Mouse (Mus musculus) megakaryocyte-erythroid progenitor cell, adult 5-6 weeks (primary cell): ENCODE measurements around the gene Vinac1. TPM values are rescaled to one million over a fixed set of nuclear protein-coding genes. Genes with fewer than 3 reads are reported as not detected.
A peak's percentile ranks its signal among the peaks of the same experiment; 100 is the strongest.
"Not testable (repeated sequence)": the region's sequence is repeated elsewhere in the genome, so short reads cannot be mapped to it uniquely, and the experiment has no call there.

Experiments
- ATAC-seq: replicated peaks from 2 replicates; pipeline ENCODE4 v1.8.0; 2016; ENCODE audit warnings: mild to moderate bottlenecking, inconsistent platforms; ENCODE audit not compliant: severe bottlenecking, poor library complexity, low FRiP score, low TSS enrichment
- total RNA-seq, 2 experiments: library from RNA; stranded (forward) in 1 of 2; stranded (reverse) in 1 of 2; fragments of 200-1000, 215-1000 nt in 1 of 2; fragments of >200 nt in 1 of 2; fragmentation: Nextera tagmentation in 1 of 2; gene quantifications; 2 replicates each; pipeline ENCODE4 v1.2.3; 2014 to 2017

The Vinac1 gene
- total RNA-seq, 2 experiments from 2014 or later, result not detected

- no peak for ATAC-seq
Measured at GRCm38 (mm10) chr2:129046172-129046845, 1.7 kb downstream of the Vinac1 start.

DNA sequence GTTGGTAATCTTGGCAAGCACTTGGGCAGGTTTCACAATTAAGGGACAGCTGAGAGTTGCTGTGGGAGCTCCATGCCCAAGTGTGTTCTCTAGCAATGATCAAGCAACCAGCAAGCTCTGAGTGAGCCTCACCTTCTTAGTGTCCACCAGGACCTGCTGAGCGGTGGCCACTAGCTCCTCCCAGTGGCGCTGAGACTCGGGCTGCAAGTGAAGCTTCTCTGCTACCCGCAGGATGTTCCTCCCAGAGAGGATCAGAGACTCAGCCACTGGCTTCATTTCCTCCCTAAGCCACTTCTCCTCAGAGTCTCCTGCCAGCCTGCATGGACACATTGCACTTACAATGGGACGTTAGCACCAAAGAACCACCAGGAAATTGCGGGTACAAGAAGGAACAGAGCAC, 7.4 kb downstream of the Vinac1 start:
- ATAC-seq, result no peak

DNA sequence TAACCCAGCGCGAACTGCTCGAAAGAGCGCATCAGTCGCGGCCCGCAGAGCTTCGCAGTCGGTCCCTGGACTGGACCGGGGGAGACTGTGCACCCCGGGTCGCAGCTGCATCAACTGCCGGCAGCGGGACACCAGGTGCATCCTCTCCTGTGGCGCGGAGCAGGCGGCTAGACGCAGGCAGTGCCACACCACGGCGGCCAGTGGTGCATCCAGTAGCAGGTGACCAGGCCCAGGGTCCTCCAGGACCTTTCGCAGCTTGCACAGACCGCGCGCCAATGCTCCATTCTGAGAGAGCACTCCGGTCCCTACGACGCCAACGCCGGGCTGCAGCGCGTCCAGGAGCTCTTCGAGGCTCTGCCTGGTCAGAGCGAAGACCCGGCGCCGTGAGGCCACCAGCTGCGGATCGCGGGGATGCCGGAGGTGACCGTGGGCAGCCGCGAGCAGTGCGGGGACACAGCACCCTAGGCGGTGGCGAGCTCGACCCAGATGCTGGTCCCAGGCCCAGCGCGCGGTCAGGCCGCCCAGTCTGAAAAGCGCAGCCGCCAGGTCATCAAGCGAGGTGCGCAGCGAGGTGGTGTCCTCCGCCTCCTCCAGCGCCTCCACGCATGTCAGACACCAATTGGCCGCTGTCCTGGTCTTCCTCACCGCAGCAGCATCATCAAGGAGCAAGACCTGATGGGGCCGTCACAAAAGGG, 8.9 kb downstream of the Vinac1 start:
- ATAC-seq, result 0 out of 2 replicates have a peak, but pooled peaks have one; percentile 32

DNA sequence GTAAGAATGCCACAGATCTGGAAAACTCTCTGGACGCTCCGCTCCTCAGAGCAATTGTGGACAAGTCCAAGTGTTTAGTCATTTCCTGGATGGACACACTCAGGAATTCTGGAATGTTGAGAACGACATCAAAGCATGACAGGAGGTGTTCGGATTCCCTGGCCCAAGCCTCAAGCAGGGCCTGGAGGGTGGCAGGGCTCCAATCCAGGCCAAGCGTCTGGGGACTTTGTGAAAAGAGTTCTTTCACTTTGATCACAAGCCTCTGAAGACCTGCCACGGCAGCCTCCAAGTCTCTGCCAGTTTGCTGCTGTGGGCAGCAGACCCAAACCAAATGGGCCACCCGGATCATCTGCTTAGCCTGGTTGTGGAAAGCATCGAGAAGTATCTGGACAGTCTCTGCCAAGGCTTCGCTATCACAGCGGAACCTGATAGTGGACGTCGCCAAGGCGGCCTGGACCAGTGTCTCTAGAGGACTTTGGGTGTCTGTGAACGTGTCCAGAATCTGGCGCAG, 9.5 kb downstream of the Vinac1 start:
- no peak for ATAC-seq

DNA sequence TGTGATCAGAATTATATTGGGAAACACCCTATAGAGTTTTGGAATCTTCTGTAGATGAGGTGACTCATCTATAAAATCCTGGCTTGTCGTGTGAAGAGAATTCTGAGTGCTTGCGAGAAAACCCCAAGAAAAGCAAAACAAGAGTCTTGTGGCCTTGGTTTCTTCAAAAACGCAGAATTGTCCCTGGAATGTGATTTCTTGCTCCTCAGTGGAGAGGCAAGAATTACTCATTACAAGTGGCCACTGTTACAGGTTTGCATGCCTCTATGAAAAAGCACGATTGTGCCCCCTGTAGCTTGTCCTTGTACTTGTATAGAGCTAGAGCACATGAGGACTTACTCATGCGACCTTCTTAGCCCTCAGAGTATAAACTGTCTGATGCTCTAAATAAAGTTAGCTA, 12.6 kb downstream of the Vinac1 start:
- no peak for ATAC-seq

DNA sequence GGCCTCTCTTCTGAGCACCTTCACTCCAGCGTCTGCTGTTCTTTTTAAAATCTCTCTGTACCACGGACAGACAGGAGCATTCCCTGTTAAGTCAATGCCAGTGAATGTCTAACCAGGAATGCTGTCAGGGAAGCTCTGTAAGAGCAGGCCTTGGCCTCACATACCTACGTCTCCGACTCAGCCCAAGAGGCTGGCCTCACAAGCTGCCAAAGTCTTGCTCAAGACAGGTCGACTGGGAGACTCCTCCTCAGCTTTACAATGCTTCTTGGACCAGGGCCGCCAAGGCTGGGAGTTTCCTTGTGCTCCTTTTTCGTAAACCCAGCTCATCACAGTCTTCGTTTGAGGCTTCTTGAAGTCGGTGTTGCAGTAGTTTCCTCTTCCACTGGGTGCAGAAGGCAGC, 23.2 kb downstream of the Vinac1 start:
- ATAC-seq, result no peak

DNA sequence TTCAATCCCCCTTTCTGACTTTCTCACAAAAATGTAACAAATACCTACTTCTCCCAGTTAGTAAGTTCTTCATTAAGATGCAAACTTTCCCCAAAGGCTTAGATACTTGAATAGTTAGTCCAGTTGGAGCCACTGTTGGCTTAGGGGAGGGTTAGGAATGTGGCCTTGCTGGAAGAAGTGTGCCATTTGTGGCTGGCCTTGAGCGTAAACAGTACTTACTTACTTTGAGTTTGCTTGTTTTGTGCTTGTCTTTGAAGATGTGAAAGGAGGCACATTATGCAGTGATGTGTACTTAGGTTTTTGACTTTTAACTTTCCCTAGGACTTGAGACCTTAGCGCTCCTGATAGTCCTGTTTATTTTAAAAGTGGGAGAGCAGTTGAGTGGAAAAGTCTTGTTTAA, 27.9 kb downstream of the Vinac1 start:
- ATAC-seq, result no peak

- ATAC-seq, result not testable (repeated sequence)
Measured at GRCm38 (mm10) chr2:129008867-129009266, 39.1 kb downstream of the Vinac1 start.

DNA sequence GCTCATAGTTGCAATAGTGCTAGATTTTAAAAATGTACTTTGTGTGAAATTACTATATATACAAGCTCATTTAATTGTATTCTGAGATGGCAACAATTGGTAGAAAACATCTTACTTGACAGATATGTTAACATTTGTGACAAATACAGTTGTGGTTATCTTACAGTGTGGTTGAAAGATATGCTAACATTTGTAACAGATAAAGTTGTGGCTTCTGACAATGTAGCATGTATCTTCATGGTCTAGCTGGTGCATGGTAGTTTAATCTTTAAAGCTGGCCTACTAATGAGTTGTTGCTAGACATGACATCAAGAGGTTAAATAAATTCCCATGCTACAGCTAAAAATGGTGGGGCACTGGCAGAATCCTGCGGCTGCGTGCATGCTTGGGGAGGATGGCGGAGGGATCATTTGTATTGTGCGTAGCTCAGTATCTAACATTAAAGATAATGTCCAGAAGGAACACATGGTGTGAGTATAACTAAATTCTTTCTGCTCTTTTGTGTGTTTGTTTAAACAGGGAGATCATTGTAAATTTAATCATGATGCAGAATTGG, 41.7 kb downstream of the Vinac1 start:
- ATAC-seq, result peak; percentile 81

GRCm38 (mm10) chr2:129004872-129005271, 43.1 kb downstream of the Vinac1 start:
- no peak for ATAC-seq

GRCm38 (mm10) chr2:128984746-128985145, 63.2 kb downstream of the Vinac1 start:
- no peak for ATAC-seq

- ATAC-seq, result no peak
Measured at GRCm38 (mm10) chr2:128975572-128975971, 72.4 kb downstream of the Vinac1 start.

Other genes with a start within 250 kb of the Vinac1 start
- 7.7 and 9.4 TPM in 2 replicates for gene Tmem87b, start 230.1 kb downstream of the Vinac1 start, total RNA-seq (2014; fragmentation: Nextera tagmentation)
- 14.3 and 16.2 TPM in 2 replicates for gene Tmem87b, start 230.1 kb downstream of the Vinac1 start, total RNA-seq (2017)
- not detected in 2 replicates for gene Fbln7, start 185.2 kb downstream of the Vinac1 start, total RNA-seq (2014; fragmentation: Nextera tagmentation)
- gene Fbln7, start 185.2 kb downstream of the Vinac1 start, total RNA-seq (2017), result not detected in 2 replicates
- 9.4 and 27.9 TPM in 2 replicates for gene Zc3h8, start 104.1 kb downstream of the Vinac1 start, total RNA-seq (2014; fragmentation: Nextera tagmentation)
- 16.2 TPM in 2 replicates for gene Zc3h8, start 104.1 kb downstream of the Vinac1 start, total RNA-seq (2017)
- 5.5 and 8.7 TPM in 2 replicates for gene Zc3h6, start 80.8 kb downstream of the Vinac1 start, total RNA-seq (2014; fragmentation: Nextera tagmentation)
- gene Zc3h6, start 80.8 kb downstream of the Vinac1 start, total RNA-seq (2017), result 3.3 and 6.2 TPM in 2 replicates
- 7.5 and 7.6 TPM in 2 replicates for gene Gm10762, start 80.4 kb downstream of the Vinac1 start, total RNA-seq (2014; fragmentation: Nextera tagmentation)
- gene Gm10762, start 80.4 kb downstream of the Vinac1 start, total RNA-seq (2017), result 1.2 and 11.3 TPM in 2 replicates
- 1.0 and 3.4 TPM in 2 replicates for gene Ttl, start 17.8 kb upstream of the Vinac1 start, total RNA-seq (2014; fragmentation: Nextera tagmentation)
- gene Ttl, start 17.8 kb upstream of the Vinac1 start, total RNA-seq (2017), result 3.8 and 5.8 TPM in 2 replicates
- gene Polr1b, start 52.8 kb upstream of the Vinac1 start, total RNA-seq (2014; fragmentation: Nextera tagmentation), result 68.1 and 87.8 TPM in 2 replicates
- gene Polr1b, start 52.8 kb upstream of the Vinac1 start, total RNA-seq (2017), result 49.4 and 79.1 TPM in 2 replicates
- gene Chchd5, start 81.5 kb upstream of the Vinac1 start, total RNA-seq (2014; fragmentation: Nextera tagmentation), result 16.5 and 17.3 TPM in 2 replicates
- gene Chchd5, start 81.5 kb upstream of the Vinac1 start, total RNA-seq (2017), result 6.8 and 10.7 TPM in 2 replicates
- 105 and 115 TPM in 2 replicates for gene Slc20a1, start 150.6 kb upstream of the Vinac1 start, total RNA-seq (2014; fragmentation: Nextera tagmentation)
- gene Slc20a1, start 150.6 kb upstream of the Vinac1 start, total RNA-seq (2017), result 180 and 206 TPM in 2 replicates
- 39.1 and 54.2 TPM in 2 replicates for gene Ckap2l, start 249.0 kb upstream of the Vinac1 start, total RNA-seq (2014; fragmentation: Nextera tagmentation)
- 45.8 and 64.8 TPM in 2 replicates for gene Ckap2l, start 249.0 kb upstream of the Vinac1 start, total RNA-seq (2017)